Mouse (Mus musculus): ENCODE measurements at regions not wholly inside any gene's neighbourhood (a gene's known extent, or its start where the extent isn't known, plus 50 kb on each side); places are given as distances from the start of the nearest gene placed in this dataset.
A peak's percentile ranks its signal among the peaks of the same experiment; 100 is the strongest.

DNA sequence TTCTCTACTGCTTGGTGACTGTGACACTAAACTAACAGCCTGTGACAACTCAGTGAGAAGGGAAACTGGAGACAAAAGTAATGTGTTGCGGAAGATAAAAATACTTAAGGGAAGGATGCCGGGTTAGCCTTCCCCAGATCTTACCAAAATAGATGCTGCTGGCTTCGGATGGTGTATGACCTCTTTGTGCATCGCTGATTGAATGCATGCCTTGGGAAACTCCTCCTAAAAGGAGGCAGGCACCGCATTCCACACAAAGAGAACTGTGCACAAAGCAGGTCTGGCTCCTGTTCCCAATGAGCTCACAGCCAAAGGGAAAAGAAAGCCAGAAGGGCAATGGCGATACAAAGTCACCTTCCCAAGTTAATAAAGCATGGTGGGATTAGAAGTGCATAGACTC is 144.9 kb upstream of the Hnrnpa3 start:
- no peak for DNase-seq

DNA sequence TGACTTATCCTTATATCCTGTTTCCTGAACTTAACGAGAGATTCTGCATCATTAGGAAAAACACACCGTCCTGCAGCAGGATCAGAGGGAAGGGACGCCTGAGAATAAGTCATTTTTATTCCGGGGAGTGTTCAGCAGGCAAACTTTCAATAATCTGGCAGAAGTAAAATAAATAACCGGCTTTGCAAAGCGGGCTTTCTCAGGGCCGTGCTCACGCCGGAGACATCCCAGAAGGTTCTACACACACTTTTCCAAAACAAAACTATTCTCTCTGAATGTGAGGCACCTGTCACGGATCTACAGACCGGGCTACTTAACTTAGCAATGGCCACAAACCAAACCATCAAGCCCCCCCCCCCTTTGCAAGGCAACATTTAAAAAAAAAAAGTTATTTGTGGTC is 142.8 kb upstream of the Hnrnpa3 start:
- DNase-seq, result no peak

DNA sequence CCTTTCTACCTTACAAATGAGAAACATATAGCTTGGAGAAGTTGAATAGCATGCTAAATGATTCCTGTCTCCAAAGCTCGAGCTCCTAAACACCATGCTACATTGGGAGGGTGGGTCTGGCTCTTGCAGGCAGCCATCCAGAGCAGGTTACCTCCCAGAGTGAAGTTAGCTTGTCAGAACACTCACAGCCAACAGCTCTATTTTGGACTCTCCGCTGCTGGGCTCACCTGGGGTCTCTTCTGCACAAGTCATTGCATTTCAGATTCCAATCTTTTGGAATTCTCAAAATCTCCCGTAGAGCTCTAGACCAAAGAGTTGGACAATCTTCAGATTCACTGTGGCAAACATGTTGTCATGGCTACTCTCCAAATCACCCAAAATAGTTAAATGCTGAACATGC is 142.0 kb upstream of the Hnrnpa3 start:
- peak in 1 of 2 experiments; percentile 5 for DNase-seq

DNA sequence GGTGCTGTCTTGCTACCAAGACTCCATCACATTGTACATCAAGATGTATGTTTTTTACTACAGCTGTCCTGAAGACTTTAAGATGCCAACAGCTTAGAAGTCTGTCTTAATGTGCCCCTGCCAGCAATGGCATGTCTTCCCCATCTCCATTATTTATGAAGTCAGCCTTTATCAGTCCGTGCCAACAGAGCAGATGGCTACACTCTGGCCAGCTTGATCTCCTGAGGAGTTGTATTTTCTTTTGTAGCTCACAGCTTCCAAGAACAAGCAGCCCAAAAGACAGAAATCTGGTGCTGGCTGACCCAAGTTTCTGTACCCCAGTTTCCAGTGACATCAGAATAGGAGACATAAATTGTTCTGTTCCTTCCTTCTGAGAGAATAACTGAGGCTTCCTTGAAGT is 140.5 kb upstream of the Hnrnpa3 start:
- DNase-seq, result peak; percentile 61 to 67

DNA sequence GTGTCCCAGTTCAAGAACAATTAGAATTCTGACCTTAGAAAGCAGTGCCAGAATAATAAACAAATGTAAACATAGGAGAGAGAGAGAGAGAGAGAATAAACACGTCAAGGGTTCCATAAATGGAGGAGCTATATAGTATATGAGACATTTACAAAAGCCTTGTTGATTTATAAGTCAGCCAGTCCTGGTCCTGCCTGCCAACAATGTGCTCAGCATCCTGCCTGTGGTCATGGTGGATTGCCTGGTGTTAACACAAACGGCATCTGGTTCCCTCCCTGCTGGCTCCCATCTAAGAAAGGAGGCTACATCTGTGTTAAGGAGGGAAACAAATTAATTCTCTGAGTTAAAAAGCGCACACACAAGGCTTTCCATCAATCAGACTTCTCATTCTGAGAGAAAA is 133.5 kb upstream of the Hnrnpa3 start:
- DNase-seq, result no peak

DNA sequence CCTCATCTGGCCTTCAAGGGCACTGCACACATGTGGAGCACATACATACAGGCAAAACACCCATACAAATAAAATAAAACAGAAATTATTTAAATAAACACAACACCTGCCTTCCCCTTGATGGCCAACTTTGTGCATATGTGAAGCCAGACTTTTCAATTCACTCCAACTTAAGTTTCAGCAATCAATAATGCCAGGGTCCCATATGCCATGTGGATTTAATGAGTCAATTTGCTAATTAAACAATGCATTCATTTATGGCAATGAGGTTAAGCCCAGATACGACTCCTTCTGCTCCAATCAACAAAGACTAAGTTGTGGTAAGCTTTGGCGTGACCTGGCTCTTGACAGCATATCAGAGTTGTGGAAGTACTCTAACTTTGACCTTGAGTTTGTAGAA is 130.4 kb upstream of the Hnrnpa3 start:
- no peak for DNase-seq

DNA sequence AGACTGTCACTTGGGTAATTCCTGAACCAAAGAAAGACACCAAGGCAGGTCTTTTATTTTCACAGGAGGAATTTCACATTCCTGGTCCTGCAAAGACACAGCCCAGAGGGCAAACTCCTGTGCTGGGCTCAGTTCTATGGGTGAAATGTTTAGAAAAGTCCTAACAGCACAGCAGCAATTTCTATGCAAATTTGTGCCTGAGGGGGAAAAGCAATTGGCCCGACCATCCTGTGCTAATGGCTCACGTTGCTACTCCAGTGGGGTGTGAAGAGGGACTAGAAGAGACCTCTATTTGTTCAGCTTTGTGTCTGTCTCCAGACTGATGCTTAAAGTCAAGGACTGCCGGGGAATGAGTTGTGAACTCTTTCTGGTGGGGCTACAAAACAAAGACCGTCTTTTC is 120.9 kb upstream of the Hnrnpa3 start:
- no peak for DNase-seq

DNA sequence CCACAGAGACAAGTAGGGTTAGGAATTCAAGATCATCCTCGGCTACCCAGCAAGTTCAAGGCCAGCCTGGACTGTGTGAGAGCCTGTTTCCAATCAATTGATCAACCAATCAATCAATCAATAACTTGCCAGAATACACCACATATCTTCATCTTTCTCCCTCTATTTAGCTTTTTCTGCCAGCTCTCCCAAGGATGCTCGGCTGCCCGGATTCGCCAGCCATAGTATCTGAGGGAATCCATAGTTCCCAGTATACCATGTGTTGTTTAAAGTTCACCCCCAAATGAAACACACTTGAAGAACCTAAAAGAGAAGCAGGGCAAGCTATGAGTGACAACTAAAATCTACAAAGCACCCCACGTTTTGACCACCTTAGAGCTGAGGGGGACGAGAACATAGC is 119.3 kb upstream of the Hnrnpa3 start:
- DNase-seq, result no peak

DNA sequence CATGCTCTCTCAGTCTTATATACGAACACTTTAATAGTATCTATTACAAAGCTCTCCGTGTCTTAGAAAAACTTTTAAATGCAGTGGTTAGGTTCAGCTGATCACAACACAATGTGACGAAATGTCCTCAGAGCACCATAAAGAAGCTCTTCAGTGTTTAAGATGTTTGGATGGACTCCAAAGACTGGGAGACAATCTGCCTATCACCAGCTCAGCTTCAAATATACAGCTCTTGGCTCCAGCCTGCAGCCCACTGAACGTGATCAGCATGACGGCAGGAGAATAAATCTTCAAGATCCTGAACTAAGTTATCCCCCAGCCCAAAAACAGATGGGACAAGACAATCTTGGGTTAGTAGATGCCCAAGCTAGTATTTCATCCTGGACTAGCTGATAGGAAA is 116.7 kb upstream of the Hnrnpa3 start:
- DNase-seq, result no peak

DNA sequence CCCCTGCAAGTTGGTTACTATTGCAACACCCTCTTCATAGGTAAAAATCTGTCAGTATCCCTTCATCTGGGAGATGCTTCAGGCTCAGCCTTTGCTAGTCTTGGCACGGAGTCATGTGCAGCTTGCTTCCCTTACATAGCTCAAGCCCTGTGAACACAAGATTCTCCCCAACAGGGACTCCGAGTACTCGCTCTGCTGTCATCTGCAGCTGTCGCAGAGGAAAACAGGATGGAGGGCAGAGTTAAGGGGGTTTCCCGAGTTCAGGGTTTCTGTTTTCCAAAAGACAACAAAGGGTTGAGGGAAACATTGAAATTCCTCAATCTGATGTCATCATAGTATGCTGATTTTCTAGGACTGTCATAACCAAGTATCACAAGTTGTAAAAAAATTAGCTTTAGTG is 116.3 kb upstream of the Hnrnpa3 start:
- no peak for DNase-seq

DNA sequence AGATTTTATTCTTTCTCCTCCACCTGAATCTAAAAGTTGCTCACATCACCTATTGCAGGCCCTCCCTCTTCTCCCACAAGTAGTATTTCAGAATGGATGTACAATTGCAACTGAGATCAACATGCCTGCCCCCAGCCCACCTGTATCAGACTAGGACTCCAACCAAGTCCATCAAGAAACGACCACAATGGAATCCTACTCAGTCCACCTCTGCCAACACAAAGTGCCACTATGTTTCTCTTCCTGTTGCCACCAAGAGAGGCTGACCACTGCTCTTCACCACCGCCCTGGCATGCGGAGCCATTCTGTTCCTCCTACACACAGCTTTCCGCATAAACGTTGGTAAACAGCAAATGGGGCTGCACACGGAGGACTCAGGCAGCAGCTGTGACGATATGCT is 113.1 kb upstream of the Hnrnpa3 start:
- DNase-seq, result no peak

DNA sequence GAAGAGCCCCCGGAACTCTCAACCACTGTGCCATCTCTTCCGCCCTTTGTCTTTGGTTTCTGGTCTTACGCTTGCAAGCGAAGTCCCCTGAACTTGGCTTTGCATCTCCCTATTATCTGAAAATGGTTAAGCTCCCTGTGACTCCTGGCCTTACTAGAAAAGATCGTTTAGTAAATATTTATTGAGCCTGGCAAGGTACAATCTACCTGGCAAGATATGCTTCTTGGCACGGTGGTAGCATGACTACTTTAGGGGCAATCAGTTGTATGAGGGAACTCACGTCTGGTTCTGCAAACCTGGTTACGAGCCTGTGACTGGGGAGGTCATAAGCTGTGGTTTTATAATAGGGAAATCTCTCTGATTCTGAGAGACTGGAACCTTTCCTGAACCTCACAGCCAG is 103.4 kb upstream of the Hnrnpa3 start:
- no peak for DNase-seq

DNA sequence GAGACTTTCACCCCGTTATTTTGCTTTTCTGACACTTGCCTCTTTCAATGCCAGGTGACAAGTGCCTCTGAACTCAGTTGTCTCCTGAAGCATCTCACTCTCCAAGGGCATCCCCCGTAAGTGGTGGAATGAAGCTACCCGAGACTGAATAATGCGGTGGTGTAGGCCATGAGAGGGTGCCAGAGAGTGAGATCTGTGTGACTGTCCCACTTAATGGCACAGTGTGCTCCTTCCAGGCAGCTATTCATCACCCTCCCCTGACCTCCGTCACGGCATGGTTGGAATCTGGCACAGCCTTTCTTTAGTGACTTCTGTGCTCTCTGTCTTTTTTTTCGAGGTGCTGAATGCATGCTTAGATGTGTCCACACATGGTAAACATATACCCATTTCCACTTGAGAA is 102.3 kb upstream of the Hnrnpa3 start:
- DNase-seq, result no peak

DNA sequence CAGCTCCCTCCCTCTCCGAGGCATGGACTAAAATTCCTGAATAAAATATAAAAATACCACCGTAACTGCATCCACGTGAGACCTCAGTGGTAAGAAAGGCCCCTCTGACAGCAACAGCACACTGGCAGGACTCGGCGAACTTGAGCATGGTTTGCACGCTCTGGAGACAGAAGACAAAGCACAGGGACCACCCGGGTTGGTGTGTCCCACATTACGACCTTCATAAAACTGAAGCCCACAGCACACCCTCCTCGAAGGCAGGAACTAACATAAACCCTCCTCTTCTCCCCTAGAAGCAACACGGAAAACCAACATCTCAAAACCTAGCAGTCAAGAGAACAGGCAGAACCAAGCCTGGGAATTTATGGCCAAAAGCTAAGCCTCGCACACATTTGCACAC is 101.7 kb upstream of the Hnrnpa3 start:
- DNase-seq, result no peak

DNA sequence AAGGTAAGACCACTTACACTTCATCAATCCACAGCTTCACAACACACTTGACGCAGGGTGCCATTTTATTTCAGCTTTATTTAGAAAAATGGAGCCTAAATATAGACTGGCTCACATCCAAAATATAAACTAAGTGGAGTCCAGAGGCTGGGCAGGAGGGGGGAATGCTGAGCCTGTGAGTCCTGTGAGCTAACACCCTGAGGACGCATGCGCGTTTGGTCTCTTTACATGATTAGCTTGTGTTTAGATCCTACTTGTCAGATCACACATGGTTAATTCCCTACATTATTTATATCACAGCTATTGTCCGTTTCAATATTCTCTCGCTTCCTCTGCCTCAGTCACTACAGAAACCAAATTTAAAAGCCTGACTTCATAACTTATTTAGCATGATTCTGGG is 99.1 kb upstream of the Hnrnpa3 start:
- DNase-seq, result no peak

DNA sequence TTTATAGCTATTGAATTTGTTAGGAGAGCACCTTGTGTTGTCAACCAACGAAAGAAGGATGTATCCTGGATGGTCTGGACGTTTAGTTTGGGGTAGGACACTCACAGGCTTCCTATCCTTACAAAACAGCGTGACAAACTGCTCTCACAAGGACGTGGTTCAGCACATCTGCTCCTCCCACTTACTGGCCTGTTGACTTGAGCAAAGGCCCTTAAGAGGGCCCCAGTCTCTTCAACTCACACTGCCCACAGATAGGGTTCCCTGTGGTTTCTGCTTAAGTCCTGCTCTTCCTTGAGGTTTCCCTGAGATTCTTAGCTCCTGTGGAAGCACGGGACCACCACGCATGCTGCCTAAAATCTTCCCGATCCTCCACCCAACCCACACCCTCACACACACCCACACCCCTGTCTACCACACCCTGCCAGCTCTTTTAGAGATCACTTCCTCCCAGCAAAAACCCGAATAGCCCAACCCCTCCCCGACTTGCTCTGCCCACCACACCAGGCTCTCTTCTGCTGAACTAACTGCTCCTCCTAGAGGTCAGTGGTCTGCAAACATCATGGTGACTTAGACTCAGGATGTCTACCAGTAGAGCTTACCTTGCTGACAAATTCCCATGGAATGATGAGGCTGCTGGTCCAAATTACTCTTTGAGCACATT is 95.7 kb upstream of the Hnrnpa3 start:
- no peak for DNase-seq

DNA sequence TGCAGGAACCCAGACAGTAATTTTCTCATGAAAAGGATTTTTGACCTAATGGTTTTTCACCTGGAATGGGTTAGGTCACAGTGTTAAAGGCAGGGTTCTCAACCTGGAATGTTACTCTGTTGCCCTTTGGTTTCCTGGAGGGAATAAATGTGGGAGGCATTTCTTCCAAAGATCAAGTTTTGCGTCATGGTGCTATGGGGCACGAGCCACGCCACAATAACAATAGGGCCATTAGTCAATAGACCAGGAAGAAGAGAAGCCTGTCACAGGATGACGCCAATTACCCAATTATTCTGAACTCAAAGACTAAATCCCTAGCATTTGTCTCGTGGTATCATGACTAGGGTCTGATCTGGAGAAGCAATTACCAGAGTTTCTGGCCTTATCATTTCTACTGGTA is 94.3 kb upstream of the Hnrnpa3 start:
- DNase-seq, result no peak

DNA sequence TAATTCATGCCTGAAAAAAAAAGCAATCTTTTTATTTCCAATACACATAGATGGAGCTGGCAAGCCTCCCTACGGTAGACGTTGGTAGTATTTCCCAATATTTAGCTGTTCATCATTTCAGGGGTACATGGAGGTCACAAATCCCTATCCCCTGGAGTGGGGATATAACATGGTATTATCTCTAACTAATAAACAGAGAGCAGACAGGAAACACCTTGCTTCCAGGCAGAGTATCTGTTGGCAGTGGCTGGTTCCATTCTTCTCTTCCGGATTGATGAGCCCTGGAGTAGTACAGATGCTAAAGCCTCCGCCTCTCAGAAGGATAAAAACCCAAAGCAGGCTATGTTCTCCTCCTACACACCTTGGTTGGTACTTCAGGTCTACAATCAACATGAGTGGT is 91.9 kb upstream of the Hnrnpa3 start:
- no peak for DNase-seq

DNA sequence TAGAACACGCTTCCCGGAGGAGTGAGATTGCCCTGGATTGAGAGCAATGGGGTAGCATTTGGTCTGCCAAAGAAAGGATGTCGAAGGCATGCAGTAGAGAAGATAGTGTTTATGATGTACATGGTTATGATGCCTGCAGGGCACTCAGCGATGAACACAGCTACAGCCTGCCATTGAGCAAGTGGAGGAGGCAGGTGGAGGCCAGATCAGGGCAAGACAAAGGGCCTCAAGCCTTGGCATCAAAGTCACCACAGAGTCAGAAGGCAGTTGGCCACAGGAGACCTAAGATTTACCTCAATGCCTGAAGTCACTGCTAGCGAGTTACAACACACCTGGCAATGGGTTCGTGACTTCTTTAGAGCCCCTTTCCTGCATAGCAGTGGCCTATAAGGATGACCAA is 89.3 kb upstream of the Hnrnpa3 start:
- no peak for DNase-seq

DNA sequence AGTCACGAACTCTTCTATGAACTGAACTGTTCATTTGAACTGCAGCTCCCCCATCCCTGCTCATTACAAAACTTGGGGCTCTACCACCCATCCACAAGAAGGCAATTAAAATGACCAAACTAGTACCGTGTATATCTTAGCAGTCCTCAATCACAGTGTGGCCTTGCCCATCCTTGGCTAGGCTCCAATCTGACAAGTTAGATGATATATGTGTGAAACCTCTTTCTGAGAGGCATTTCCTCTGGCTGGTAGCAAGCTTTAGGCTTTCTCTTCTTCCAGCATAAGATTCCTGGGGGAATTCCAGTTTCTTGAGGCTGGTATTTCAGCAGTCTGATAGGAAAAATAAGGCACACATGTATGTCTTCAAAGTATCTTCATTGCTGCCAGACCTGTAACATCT is 88.8 kb upstream of the Hnrnpa3 start:
- no peak for DNase-seq

DNA sequence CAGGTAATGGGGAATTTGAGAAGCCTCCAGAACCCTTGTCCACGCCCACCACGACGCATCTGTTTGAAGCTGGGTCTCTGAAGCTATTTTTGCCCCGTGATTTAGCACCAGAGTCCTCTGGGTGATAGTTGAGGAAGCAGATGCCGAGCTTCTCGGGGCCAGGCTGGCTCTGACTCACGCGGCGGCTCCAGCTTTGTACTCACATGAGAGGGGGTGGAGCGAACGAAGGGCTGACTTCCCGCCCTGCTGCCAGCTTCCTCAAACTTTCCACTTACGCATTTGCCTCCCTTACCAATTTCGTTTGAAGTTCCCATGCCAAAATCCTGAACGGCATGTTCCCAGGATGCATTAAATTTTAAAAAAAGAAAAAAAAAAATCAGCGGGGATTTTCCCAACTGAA is 74.1 kb upstream of the Hnrnpa3 start:
- DNase-seq, result peak; percentile 5 to 18

DNA sequence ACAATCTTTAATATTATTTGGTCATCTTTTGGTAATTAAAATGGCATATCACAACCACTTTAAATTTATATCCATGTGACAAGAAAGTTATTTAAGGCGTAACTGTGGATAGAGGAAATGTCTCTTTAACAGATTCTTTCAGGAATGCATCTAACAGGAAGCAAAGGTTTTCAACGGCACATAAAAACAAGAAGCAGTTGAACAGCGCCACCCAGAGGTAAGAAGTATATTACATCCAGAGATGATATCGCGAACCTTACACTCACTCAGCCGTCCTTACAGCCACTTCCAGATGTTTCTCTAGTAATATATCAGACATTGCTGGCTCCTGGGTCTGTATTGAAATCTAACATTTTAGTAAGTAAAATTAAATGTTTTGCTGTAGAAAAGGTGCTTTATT is 70.5 kb upstream of the Hnrnpa3 start:
- peak; percentile 18 to 67 for DNase-seq

DNA sequence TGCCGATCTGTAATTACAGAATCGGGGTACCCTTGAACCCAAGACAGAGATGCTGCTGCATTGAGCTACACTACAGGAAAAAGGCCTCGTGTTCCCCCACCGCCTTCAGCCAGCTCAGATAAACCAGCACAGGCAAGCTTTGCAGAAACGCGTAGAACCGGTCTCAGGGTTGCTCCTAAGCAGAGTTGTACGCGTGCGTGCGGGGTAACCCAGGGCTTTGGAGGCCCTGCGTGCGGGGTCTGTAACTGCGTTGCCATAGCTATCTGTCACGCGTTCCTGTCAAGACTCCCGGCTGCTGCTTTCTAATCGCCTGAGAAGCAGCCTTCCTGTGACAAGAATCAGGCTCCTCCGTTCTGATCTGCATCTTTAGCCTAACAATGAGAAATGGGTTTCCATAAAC is 69.6 kb upstream of the Hnrnpa3 start:
- no peak for DNase-seq

DNA sequence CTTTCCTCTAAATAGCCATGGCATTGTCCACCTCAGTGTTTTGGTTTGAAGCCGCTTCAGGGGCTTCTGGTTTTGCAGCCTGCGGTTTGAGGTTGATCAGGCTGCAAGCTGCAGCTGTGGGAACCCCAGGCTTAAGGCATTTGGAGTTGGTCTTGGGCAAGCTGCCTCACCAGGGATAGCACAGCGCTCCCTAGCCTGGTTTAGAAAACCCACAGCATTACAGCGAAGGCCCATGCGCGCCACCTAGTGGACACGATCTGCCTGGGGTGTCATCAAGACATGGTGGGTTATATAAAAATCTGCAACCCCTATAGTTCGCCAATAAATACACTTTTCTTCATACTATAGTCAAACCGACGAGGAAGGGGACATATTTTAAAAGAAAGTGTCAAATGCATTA is 68.9 kb upstream of the Hnrnpa3 start:
- peak; percentile 85 to 87 for DNase-seq

DNA sequence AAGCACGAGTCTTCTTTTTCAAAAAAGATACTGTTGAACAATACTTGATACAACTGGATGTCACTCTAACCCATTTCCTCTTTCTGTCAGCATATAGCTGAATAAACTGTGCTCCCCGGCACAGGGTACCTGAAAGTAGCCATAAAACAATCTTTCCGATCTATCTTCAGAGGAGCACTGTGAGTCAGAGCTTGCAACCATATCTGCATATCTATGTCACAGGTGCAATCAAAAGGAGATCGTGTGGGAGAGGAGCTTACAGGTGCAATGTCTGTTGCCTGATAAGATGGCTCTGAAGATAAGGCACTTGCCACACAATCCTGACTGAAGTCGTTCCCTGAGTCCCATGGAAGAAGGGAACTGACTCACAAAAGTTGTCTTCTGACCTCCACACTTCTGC is 58.5 kb upstream of the Hnrnpa3 start:
- no peak for DNase-seq

Data from cerebellum, postnatal 36 days (tissue).